Mouse (Mus musculus): ENCODE results near the gene Bckdha. TPM values are rescaled to one million over a fixed set of nuclear protein-coding genes. Genes with fewer than 3 reads are reported as not detected.

Gene Bckdha
- polyA plus RNA-seq, 1 experiment, result 2.4 TPM

DNA sequence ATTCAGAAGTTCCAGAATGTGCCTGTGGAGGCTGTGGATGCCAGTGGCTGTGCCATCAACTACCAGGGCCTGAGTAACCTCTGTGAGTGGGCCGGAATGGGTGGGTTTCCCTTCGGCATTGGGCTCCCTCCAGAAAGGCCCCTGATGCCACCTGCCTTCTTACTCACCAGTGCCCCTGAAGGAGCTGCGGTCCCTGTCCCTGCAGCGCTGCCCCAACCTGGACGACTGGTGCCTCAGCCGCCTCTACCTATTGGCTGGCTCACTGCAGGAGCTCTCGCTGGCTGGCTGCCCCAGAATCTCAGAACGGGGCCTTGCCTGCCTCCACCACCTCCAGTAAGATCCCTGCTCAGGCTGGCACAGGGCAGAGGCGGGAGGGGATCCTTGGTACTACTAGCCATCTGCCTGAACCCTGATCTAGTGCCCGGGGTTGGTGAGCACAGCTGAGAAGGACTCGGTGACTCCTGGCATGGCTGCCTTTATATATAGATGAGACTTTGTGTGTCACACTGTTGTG is 34.9 kb downstream of the Bckdha start:
- peaks cover 27% of the 10 kb centered on the region for H3K36me3 ChIP-seq (ENCODE audit: control insufficient read depth)

DNA sequence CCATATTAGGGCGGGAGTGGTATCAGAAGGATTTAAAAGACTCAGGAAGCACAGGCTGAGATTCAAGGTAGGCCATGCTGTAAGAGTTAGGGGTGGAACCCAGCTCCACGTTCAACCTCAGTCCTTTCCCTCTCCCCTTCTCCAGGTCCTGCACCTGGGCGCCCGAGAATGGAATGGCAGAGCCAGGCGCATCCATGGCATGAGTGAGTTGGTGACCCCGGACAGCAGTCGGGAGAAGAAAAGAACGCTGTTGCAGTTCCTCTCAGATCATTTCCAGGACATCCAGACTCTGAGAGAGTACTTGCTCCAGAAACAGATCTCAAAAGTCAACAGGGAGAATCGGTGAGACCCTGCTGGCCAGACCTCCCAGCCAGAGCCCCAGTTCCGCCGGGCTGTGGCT is 38.0 kb downstream of the Bckdha start:
- H3K36me3 ChIP-seq (ENCODE audit: control insufficient read depth), result peaks cover 26% of the 10 kb centered on the region
- no peak overlapping the region for H3K4me3 ChIP-seq (replicated peaks)
- H3K4me1 ChIP-seq (ENCODE audit: control insufficient read depth), result peaks cover 20% of the 10 kb centered on the region
- no peak for TF ChIP-seq TAL1 (IDR thresholded peaks at IDR 0.05; ENCODE audit: low read length)
- no peak for TF ChIP-seq GATA1 (IDR thresholded peaks at IDR 0.05; ENCODE audit: low read length)
- H3K9me3 ChIP-seq (ENCODE audit: control insufficient read depth, low read length), result no peaks in the 10 kb centered on the region
- H3K27me3 ChIP-seq (ENCODE audit: control insufficient read depth), result no peaks in the 10 kb centered on the region

More for the DNA sequence above, 34.9 kb downstream of the Bckdha start:
- TF ChIP-seq GATA1 (IDR thresholded peaks at IDR 0.05; ENCODE audit: low read length), result no peak
- TF ChIP-seq TAL1 (IDR thresholded peaks at IDR 0.05; ENCODE audit: low read length), result no peak
- no peak overlapping the region for H3K4me3 ChIP-seq (replicated peaks)
- peaks cover 47% of the 10 kb centered on the region for H3K4me1 ChIP-seq (ENCODE audit: control insufficient read depth)
- H3K9me3 ChIP-seq (ENCODE audit: control insufficient read depth, low read length), result no peaks in the 10 kb centered on the region
- H3K27me3 ChIP-seq (ENCODE audit: control insufficient read depth), result no peaks in the 10 kb centered on the region

DNA sequence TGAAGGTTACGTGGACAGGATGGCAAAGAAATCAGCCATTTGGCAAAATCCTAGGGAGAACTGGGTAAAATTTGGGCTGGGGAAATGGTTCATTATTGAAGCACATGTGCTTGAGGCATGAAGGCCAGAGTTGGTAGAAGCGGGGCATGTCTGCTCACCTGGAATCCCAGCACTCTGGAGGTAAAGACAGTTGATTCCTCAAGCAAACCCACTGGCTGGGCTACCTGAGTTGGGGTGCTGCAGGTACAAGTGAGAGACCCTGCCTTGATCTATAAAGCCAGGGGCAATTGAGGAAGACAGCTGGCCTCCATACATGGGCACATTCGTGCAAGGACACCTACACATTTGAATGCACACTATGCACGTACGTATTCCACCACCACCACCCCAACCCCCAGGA is 38.7 kb downstream of the Bckdha start:
- H3K36me3 ChIP-seq (ENCODE audit: control insufficient read depth), result peaks cover 23% of the 10 kb centered on the region
- TF ChIP-seq TAL1 (IDR thresholded peaks at IDR 0.05; ENCODE audit: low read length), result no peak
- TF ChIP-seq GATA1 (IDR thresholded peaks at IDR 0.05; ENCODE audit: low read length), result no peak
- no peaks in the 10 kb centered on the region for H3K27me3 ChIP-seq (ENCODE audit: control insufficient read depth)
- no peaks in the 10 kb centered on the region for H3K9me3 ChIP-seq (ENCODE audit: control insufficient read depth, low read length)
- peak overlapping the region; percentile 83 for H3K4me3 ChIP-seq (replicated peaks)
- peaks cover 17% of the 10 kb centered on the region for H3K4me1 ChIP-seq (ENCODE audit: control insufficient read depth)

DNA sequence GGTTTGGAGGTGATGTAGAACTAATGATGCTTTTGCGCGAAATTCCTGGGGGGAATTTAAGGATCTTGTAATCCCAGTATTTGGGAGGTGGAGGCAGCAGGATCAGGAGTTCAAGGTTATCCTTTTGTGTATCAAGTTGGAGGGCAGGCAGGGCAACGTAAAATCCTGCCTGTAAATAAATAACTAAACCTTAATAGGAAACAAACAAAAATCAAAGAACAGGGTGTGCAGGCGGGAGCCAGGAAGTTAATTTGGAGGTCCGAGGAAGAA is 39.1 kb downstream of the Bckdha start:
- Histone ChIP-seq H3K4me3 (replicated peaks) (peak overlapping the region; percentile 83), H3K9me3 (ENCODE audit: control insufficient read depth, low read length) (no peaks in the 10 kb centered on the region), H3K36me3 (ENCODE audit: control insufficient read depth) (peaks cover 21% of the 10 kb centered on the region), H3K27me3 (ENCODE audit: control insufficient read depth) (no peaks in the 10 kb centered on the region), H3K4me1 (ENCODE audit: control insufficient read depth) (peaks cover 17% of the 10 kb centered on the region)
- TF ChIP-seq GATA1 (IDR thresholded peaks at IDR 0.05; ENCODE audit: low read length) (no peak), TAL1 (IDR thresholded peaks at IDR 0.05; ENCODE audit: low read length) (no peak)

DNA sequence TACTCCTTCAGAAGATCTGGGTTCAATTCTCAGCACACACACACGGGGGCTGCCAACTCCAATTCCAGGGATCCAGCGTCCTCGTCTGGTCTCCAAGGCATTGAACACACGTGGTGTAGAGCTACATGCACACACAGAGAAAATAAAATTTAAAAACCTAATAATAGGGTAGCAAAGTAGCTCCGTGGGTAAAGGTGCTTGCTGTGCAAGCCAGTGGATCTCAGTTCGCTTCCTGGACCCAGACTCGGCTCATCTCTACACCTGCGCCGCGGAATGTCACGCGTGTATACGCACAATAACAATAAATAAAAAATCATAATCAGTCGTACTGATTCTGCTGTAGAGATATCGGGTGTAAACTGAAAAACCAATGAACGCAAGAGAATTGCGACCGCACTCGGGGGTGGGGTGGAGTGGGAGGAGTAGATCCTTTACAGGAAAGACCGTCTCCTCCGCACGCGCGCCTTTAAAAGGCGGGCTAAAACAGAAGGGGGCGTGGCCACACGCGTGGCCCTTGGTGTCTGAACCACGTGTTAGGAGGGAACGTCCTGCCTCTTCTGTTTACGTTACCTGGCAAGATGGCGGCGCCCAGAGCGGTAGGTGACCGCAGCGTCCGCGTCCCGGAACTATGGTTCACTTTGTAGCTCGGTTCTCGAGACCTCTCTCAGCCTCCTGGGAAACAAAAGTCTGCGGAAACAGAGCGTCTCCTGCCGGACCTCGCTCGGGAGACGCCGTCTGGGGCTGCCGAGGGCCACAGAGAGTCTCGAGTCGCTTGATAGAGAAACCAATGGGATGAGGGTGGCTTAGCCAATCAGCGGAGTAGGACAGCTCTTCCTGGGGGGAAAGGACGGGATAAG is 39.7 kb downstream of the Bckdha start, which contains the start of gene Dmac2:
Gene Dmac2, plus strand, starts transcription at position 550 of the 857 bp plus-strand sequence.
- H3K27me3 ChIP-seq (ENCODE audit: control insufficient read depth), result no peaks in the 10 kb centered on the region
- H3K4me1 ChIP-seq (ENCODE audit: control insufficient read depth), result peaks cover 17% of the 10 kb centered on the region
- H3K9me3 ChIP-seq (ENCODE audit: control insufficient read depth, low read length), result no peaks in the 10 kb centered on the region
- peak within 1 kb of the TSS; percentile 83 for H3K4me3 ChIP-seq (replicated peaks)
- TF ChIP-seq GATA1 (IDR thresholded peaks at IDR 0.05; ENCODE audit: low read length), result no peak
- no peak for TF ChIP-seq TAL1 (IDR thresholded peaks at IDR 0.05; ENCODE audit: low read length)
- peaks cover 17% of the 10 kb centered on the region for H3K36me3 ChIP-seq (ENCODE audit: control insufficient read depth)

DNA sequence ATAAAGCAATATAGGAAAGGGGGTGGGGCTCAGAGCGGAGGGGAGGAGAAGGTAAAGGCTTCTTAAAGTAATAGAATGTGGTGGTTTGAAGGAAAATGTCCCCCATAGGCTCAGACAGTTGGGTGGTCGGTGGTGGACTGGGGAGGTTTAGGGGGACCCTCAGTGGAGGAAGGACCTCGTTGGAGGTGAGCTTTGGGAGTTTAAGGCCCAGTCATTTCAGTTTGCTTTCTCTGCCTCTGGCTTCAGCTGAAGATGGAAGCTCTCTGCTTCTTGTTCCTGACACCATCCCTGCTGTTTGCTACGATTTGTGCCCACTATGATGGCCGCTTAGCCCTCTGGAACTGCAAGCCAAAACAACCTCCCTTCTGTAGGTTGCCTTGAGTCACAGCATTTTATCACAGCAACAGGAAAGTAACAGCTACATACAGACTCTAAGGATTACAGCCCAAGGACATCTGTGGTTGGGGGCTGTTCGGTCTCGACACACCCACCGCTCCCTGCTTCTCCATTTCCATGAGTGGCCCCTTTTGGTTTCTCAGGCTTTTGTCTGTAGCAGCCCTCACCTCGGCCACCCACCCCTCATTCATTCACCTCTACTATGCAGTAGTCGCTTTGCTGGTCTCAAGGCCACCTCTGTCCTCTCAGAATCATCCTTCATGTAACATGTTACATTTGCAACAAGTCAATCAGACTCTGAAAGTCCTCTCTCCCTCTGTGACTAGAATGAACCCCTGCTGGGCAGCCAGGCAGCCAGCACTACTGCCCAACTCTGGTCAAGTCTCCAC is 41.2 kb downstream of the Bckdha start:
- Histone ChIP-seq H3K36me3 (ENCODE audit: control insufficient read depth) (peaks cover 9% of the 10 kb centered on the region), H3K27me3 (ENCODE audit: control insufficient read depth) (no peaks in the 10 kb centered on the region), H3K4me3 (replicated peaks) (no peak overlapping the region), H3K9me3 (ENCODE audit: control insufficient read depth, low read length) (no peaks in the 10 kb centered on the region), H3K4me1 (ENCODE audit: control insufficient read depth) (peaks cover 17% of the 10 kb centered on the region)
- TF ChIP-seq TAL1 (IDR thresholded peaks at IDR 0.05; ENCODE audit: low read length) (no peak), GATA1 (IDR thresholded peaks at IDR 0.05; ENCODE audit: low read length) (no peak)

DNA sequence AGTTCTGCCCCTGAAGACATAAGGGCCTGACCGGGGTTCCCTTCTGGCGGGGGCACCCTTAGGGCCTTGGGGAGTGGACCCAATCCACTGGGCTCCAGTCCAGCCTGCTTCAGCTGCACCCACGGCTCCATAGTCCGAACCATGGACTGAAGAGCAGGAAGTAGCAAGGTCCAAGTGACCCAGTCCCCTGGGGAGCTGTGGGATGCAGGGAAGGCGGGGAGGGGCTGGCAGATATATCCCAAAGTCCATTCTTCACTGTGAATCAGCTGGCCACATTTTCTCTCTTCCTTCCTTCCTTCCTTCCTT is 43.1 kb downstream of the Bckdha start, which contains the start of gene Erich4:
Gene Erich4, minus strand, starts transcription at position 187 of the 306 bp plus-strand sequence.
- H3K4me3 ChIP-seq (replicated peaks), result no peak within 1 kb of the TSS
- H3K36me3 ChIP-seq (ENCODE audit: control insufficient read depth), result no peaks in the 10 kb centered on the region
- peaks cover 17% of the 10 kb centered on the region for H3K4me1 ChIP-seq (ENCODE audit: control insufficient read depth)
- no peaks in the 10 kb centered on the region for H3K27me3 ChIP-seq (ENCODE audit: control insufficient read depth)
- no peaks in the 10 kb centered on the region for H3K9me3 ChIP-seq (ENCODE audit: control insufficient read depth, low read length)
- no peak for TF ChIP-seq TAL1 (IDR thresholded peaks at IDR 0.05; ENCODE audit: low read length)
- no peak for TF ChIP-seq GATA1 (IDR thresholded peaks at IDR 0.05; ENCODE audit: low read length)

DNA sequence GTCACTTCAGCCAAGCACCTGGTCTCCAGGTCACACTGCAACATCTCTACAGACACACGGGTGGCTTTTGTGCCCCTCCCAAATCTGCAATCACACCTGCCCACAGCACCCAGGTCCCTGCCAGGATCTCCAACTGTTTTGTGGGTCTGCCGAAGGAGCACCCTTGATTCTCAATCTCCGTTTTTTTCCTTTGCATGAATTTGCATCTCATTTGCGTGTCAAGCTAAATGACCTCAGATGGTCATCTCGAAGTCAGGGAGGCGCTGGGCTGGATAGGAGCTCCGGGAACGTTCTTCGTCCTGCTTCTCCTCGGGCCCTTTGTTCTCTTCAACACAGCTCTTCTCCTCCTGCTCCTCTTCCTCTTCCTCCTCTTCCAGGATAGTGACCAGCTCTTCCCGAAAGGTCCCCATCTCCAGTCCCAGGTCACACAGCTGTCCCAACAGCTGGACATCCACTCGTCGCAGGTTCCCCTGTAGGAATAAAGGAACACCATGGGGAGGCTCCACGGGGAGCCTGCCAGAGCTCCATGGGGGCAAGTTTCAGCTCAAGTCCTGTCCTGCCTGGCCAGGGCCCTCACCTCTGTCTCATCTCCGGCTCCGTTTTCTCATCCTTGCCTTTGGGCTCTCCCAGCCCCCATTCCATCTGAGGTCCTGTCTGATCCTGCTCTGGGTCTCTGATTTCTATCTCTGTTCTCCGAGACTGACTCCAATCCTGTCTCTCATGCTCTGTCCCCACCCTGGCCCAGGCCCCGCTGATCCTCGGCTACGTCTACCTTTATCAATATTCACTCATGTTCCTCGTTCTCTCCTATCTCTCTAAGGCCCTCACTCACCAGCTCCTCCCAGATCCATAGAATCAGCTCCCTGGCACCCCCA is 43.7 kb downstream of the Bckdha start:
- Histone ChIP-seq H3K36me3 (ENCODE audit: control insufficient read depth) (no peaks in the 10 kb centered on the region), H3K4me1 (ENCODE audit: control insufficient read depth) (peaks cover 15% of the 10 kb centered on the region)
- no peak for TF ChIP-seq GATA1 (IDR thresholded peaks at IDR 0.05; ENCODE audit: low read length)
- no peak for TF ChIP-seq TAL1 (IDR thresholded peaks at IDR 0.05; ENCODE audit: low read length)

More for the DNA sequence above, 43.7 kb downstream of the Bckdha start:
- Histone ChIP-seq H3K27me3 (ENCODE audit: control insufficient read depth) (no peaks in the 10 kb centered on the region), H3K9me3 (ENCODE audit: control insufficient read depth, low read length) (no peaks in the 10 kb centered on the region), H3K4me3 (replicated peaks) (no peak overlapping the region)

All from erythroblast, embryonic 14.5 days (primary cell).